Mouse (Mus musculus) layer of hippocampus, adult 18-20 months (tissue): ENCODE results near the gene Ddah2. TPM values are rescaled to one million over a fixed set of nuclear protein-coding genes. Genes with fewer than 3 reads are reported as not detected.

Experiments used
- DNase-seq, 2 experiments: peaks; one replicate each; pipeline ENCODE4 v3.0.0; 2022; ENCODE audit warnings: low spot score in 2 of 2
- total RNA-seq, 2 experiments: library from RNA; stranded (reverse); gene quantifications; 2 replicates each; pipeline ENCODE4 v1.2.3; 2021

Ddah2 gene
- total RNA-seq, 2 experiments from 2014 or later, result 9.4 to 11.0 TPM

DNA sequence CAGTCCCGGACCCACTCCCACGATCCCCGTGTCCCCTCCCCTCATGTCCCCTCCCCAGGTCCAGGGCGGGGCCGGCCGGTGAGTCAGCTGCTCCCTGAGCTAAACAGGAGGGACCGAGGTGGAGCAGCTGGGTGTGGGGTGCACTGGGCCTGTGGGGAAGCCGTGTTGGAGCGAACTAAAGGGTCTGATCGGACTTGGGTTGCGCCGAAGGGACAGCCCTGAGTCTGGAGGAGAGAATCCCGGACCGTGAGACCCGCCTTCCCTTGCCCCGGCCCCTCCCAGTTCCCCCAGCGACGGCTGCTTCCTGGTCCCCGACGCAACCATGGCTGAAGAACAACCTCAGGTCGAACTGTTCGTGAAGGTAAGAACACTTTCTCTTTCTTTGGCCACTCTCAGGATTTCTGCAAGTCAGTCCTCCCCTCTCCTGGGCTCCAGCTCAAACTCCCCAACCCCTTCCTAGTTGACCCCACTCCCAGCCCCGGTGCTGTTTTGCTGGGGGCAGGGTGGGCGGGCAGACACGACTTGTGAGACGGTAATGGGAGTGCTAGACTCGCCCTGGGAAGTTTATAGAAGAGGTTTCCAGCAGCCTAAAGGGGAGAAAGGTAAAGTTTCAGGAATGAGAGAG lies 8.6 kb upstream of the Ddah2 start:
- DNase-seq, result no peak

DNA sequence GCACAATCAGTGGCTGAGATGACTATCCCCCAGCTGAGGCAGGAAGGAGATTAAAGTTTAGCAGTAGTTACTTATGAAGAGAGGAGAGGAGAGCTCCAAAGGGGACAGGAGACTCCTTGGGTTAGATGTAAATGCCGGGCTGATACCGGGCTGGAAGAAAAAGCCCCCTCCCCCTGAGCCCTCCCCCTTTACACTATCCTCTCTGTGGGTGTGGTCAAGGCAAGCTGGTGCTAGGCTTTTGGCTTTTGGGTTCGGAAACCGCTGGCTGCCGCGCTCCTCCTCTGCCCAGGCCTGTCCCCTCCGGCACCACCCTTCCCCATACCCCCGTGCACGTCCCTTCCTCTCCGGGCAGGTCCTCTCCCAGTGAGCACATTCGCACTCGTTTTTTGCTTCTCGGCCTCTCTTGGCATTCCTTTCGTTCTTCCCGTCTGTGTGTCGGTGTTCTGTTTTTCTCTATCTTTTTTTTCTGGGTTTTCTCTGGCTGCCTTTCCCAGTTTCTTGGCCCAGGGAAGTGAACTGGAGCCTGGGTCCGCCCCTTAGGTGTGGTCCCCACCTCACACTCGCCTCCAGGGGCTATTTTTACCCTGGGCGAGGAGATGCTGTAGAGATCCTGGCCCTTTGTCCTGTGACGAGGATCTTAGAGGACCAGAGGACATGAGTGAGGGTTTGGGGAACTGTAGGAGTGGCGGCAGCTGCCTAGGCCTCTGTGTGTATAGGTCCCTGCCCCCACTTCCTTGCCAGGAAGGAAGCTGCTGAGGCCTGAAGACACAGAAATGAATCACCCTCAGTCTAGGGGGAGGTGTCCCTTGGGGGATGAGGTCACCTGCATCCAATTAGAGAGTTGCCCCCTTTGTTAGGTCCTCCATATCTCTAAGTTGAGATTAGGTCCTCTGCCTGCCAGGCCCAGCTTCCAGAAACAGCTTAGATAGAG lies 7.4 kb upstream of the Ddah2 start:
- no peak for DNase-seq

DNA sequence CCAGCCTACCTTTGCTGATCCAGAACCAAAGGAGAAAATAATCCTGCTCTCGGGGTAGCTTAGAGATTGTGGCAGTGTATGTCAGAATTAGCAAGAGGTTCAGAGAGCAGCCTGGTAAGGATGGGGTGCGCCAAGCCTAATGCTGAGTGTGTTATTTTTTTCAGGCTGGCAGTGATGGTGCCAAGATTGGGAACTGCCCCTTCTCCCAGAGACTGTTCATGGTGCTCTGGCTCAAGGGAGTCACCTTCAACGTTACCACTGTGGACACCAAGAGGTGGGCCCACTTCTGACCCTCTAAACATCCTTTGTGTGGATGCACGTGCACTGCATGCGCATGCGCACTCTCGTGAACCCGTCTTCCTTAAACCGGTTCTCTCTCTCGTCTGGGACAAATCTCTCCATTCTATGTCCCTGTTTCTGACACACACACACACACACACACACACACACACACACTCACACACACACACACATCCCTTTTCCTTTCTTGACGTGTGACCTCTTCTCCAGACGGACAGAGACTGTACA lies 6.5 kb upstream of the Ddah2 start:
- DNase-seq, result no peak

DNA sequence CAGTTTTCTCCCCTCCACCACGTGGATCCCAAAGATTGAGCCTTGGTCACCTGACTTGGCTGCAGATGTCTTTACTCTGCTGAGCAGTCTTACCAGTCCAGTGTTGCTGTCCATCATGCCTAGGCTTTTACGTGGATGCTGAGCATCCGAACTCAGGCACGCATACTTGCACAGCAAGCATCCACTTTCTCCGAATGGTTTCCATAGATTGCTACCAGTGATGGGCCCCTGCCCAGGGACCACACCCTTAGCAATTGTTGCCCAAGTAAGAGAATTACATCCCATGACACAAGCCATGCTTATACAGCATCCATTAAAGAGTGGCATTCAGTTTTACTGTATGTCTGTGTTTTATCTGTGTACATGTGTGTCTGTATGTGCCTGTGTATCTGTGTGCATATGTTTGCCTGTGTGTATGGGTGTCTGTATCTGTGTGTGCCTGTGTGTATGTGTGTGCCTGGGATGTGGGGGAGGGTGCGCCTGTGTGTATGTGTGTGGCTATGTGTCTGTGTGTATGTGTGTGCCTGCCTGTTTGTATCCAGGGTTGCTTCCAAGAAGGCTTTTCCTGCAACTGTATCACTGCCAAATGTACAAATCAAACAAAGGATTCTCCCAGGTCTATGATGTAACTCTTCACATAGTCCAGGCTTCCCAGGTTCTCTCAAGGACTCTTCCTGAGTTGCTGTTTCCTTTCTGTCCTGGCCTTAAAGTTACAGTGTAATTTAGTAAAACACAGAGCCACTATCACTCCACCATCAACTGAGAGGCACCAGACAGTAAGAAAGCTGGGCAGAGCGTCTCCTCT lies 2.9 kb upstream of the Ddah2 start:
- DNase-seq, result no peak

DNA sequence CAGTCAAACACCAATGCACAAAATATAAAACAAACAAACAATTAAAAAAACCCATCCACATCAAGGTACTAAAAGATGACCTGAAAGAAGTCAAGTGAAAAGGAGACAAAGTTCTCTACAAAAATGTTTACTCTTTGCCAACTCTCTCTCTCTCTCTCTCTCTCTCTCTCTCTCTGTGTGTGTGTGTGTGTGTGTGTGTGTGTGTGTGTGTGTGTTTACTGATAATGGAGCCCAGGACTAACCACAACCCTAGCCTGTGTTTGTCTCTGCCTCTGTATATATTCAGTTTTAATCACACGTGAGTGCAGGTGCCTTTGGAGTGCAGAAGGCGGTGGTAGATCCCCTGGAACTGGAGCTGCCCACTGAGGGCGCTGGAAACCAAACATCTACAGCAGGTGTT lies 1.7 kb upstream of the Ddah2 start:
- no peak for DNase-seq

DNA sequence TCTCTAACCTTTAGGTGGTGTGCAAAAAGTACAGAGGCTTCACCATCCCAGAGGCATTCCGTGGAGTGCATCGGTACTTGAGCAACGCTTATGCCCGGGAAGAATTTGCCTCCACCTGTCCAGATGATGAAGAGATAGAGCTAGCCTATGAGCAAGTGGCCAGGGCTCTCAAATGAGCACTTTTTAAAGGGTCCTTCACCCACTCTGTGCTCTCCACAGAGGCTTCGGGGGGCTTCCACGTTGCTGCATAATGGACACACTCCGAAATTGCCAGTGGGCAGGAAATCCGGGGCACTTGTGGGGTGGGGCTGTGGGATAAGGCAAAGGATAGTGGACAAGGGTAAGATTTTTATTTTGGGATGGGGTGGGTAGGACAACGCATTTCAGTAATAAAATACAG lies 519 bp upstream of the Ddah2 start:
- no peak for DNase-seq

DNA sequence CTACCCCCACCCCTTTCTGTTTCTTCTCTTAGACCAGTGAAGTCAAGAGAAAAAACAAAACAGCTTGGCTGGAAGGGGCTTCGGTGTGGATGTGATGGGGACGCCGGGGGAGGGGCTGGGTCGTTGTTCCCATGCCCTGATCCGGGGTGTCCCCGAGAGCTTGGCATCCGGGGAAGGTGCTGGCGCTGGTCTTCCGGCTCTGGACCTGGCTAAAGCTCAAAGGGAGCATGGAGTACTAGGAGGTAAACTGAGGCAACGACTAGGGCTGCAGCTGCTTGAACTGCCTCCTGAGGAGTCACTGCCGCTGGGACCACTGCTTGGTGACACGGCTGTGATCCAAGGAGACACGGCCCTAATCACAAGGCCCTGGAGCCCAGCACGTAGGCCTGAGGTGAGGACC lies 1.2 kb downstream of the Ddah2 start:
- no peak for DNase-seq

DNA sequence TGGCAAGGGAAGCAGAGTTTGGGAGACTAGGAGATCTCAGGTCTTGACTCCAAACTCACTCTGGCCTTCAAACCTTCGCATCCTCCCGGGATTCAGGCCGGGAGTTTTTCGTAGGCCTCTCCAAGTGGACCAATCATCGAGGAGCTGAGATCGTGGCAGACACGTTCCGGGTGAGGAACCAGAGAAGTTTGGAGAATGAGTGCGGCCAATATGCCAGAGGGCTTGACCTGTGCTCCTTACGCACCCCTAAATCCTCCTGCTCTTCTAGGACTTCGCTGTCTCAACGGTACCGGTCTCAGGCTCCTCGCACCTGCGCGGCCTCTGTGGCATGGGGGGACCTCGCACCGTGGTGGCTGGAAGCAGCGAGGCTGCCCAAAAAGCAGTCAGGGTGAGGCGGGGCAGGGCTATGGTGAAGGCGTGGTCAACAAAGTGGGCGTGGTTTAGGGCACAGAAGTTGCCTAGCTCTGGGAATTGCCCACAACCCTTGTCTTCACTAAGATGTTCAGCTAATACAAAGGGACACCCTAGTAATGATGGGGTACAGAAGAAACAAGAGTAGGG lies 2.0 kb downstream of the Ddah2 start:
- no peak for DNase-seq

DNA sequence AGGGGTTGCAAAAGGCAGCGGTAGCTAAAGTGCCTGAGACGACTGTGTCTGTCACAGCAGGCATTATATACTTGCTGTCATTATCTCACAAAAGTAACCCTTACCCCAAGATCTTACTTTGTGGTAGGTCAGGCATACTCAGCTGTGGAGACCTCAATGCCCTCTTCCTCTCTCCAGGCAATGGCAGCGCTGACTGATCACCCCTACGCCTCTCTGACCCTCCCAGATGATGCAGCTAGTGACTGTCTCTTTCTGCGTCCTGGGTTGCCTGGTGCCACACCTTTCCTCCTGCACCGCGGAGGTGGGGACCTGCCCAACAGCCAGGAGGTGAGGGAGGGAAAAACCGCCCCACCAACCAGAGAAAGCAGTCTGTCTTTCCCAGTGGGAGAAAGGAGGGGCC lies 2.5 kb downstream of the Ddah2 start:
- DNase-seq, result no peak

DNA sequence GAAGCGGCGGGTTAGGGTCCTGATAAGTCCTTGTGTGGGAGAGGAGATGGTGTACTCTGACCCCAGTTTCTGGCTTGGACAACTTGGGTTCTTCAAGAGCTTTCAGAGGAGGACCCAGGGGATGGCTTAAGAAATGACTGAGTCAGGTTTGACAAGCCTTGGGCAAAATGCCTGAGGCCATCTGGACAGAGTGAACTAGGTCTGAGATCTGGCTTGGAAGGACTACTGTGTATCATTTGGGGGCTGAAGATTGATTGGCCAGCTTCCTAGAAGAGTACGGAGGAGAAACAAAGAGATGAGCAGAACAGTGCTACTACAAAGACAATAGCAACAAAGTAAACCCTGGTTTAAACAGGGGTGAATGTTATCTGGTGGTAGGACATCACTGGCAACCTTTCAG lies 4.6 kb downstream of the Ddah2 start:
- DNase-seq, result no peak

DNA sequence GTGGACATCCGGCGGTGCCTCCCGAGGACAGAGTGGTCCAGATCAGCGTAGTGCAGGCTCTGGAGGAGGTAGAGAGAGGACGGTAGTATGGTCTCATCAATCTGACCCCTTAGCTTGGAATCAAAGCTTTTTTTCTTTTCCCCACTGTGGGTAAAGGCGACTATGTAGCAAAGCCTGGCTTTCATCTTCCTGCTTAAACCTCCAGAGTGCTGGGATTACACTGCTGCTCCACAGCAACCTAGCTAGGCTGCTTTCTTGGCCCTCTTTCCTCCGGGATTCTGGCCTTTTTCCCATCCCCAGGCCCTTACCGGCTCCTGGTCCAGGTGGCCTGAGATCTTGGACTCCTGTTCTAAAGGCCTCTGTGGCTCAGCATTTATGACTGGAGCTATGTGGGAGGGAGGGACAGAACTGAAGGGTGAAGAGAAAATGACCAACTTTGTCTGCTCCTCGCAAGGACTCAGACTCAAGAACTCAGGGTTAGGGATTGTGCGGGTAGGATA lies 5.6 kb downstream of the Ddah2 start:
- DNase-seq, result no peak

DNA sequence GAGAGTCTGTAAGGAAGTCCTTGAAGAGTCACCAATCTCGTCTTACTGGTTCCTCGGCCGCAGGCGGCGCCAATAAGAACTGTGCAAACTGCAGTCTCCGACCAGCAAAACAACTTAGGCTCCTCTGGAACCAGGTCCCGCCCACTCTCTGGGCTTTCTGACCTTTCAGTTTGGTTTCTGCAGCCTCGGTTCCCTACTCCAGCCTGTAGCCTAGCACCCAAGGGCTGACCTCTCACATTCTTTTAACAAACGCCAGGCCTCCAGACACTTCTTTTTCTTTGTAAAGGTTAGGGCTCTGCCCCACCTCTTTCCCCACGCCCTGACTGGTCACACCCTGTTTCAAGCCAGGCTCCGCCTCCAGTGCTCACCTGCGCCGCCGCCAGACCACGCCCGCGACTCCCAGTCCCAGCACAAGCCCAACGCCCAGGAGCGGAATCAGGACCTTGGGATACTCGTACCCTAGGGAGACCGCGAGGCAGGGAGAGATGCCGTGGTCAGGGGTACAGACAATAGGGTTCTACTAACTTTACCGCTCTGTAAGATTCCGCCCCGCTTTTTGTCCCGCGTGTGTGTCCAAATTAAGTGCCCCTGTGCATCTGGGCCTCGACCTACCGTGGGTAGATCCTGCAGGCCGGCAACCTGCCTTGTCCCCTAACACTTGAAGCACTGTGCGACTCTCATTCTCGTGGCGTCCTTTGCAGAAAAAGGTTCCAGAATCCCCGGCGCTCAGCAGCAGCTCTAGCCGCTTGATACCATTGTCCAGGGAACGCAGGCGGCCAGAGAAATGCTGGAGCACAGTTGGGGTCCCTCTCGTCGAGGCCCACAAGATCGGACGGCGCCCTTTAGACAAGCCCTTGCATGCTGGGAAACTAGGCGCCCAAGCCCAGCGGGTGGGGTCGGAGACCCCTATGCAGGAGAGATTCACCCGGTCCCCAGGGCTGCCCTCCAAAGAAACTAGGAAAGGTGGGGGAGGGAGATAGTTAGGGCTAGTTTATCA lies 6.4 kb downstream of the Ddah2 start, which contains the start of gene Ly6g6c:
Ly6g6c (plus strand) TSS at position 438 of the 997 bp plus-strand sequence.
- DNase-seq, result no peak

DNA sequence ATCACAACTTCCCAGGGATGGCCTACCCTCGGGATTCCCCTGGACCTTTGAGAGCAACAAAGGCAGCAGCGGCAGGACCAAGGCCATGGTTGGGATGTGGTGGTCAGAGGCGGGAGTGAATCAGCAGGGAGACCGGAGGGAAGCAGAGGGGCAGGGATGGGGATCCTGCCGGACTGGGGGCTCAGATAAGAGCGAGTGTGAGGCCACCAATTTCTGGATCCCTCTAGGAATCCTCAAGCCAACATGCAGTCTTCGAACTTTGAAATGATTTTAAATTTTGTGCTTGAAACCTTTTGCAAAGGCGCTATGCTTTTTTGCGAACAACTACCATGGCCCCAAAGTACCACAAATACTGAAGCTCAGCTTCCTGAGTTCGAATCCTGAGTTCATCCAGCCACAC lies 7.2 kb downstream of the Ddah2 start, which contains the start of gene Mpig6b:
Mpig6b (minus strand) TSS at position 101 of the 400 bp plus-strand sequence.
- DNase-seq, result no peak

DNA sequence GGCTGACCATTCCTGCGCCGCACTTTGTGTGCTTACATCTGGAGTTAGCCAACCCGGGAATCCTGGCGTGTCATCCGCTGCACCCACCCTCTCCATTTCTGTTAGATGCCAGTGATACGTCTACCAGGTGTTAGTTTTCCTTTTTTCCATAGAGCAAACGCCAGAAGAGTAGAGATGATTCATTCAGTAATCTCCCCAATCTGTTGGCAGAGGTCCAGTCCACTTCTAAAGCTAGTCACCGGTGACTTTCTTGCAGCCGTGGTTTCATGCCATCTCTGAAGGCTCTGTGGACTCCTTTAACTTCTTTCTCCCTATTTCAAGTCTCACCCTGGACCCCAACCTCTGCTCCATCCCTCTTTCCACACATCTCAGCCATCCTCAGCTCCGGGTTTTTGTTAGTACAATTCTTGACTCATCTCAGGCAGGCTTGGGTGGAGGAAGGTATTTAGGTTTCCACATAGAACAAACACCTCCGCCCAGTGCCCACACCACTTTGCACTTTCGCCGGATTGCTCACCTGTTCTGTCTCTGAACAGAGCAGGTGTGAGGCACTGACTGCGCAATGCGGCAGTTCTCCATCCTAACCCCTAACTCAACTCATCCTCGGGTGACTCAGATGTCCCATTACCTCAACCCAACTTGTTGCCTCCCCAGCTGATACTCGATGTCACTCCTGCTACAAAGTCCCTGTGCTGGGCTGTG lies 9.5 kb downstream of the Ddah2 start:
- DNase-seq, result no peak

DNA sequence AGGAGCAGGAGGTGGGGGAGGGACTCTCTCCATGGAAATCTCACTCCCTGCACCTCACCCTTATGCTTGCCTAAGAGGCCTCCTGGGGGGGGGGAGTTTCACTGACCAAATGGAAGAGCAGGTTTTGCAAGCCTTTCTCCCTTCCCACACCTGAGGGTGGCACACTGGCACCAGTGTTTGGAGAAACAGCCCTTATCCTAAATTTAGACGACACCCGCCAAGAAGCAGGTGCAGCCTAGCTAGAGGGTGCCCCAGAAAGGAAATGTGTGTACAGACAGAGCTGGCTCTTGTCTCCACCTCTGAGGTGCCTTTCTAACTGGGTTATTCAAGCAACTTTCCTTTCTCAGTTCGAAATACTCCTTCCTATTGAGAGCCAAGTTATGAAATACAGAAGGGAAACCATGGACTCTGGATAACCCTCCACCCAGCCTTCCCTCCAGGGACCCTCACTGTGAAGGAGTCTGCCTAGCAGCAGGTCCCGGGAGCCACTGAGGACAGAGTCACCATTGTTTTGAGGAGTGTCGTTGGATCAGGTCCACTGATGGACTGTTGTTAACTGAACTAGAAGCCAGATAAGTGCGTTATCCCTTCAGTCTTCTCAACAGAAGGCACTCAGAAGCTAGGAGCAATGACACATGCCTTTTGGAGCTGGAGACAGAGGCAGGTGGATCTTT lies 11.9 kb downstream of the Ddah2 start:
- no peak for DNase-seq

DNA sequence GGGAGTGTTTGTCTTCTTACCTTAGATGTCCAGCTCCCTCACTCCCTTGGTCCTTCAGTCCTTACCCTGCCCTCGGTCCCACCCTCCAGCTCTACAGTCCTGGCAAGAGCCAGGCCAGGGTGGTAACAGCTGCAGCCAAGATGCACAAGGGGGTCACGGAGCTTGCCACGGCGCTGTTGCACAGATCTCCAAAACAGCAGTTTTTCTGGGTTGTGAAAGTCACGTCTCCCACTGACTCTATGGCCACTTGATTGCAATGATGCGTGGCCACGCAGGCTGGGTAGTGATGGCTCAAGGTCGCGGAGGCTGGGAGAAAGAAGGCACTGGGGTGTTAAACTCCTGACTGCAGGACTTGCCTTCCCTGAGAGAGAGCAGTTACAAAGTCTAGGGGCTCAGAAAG lies 12.6 kb downstream of the Ddah2 start:
- no peak for DNase-seq

DNA sequence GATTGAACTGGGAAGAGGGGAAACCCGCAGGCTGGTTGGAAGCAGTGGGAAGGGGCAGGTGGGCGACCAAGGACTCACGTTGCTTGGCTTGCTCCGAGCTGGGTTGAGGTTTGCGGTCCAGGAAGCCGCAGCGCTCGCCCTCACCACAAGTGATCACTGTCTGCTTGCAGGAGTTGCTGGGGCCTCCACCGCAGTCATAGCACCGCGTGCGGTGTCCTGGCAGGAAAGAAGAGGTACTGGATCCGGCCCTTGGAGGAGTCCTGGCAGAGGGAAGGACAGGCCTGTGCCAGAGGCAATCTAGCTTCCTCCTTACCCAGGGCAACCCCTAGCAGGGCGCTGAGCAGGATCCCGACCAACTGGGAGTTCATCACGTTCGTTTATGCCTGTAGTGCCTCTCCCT lies 15.3 kb downstream of the Ddah2 start:
- no peak for DNase-seq

DNA sequence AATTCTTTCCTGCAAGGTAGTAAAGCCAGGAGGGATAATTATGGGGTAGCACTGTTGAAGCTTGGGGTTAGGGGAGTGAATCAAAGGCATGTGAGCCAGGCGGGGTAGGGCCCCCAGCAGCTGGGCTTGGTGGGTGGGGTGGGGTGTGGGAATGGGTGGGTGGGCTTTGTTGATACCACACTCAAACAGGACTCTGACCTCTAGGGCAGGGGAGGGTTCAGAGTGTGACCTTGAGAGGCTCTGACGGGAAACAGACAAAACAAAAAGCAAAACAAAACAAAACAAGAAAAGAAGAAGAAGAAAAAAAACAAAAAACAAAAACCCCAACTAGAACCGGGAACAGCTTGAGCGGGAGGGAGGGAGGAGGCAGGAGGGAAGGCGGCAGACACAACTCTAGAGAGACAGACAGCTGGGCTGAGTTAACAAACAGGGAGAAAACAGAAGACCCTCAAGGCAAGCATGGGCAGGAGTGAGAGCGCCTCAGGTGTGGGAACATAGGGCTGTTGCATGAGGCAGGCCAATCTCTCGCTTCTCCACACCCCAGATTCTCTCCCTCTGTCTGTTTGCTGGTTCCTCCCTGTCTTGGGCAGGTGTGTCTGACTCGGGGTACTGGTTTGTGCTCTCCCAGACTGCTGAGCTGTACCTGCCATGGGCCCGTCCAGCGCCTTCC lies 17.8 kb downstream of the Ddah2 start, which contains the start of gene Ly6g6e:
Ly6g6e (plus strand) TSS at position 396 of the 670 bp plus-strand sequence.
- DNase-seq, result no peak
